Comparison of ENCODE assay signal across 22 mouse cellular contexts in genomic region chr10:111128493-111128892, GRCm38 (mm10). TPM values are rescaled to one million over a fixed set of nuclear protein-coding genes. Genes with fewer than 3 reads are reported as not detected.
DNase-seq lines count a peak whose midpoint lies in the region; ATAC-seq and TF ChIP-seq lines count a peak whose summit lies in the region.
"Had no signal": no experiment of that assay in that cellular context is flagged by ENCODE, and none has a peak within 500 bp of the region (broad histone marks: within the 10 kb centered on the region; RNA-seq: fewer than 3 reads in every experiment).

No protein-coding gene starts in this region.

- no peak overlapping the region for H3K9ac ChIP-seq in midbrain, embryonic 16.5 days (ENCODE audit: low read depth, low read length)
- H3K9ac ChIP-seq: embryonic facial prominence, embryonic 12.5 days; forebrain, embryonic 13.5 days; forebrain, embryonic 15.5 days; forebrain, postnatal 0 days had no signal

- no peak overlapping the region for H3K4me3 ChIP-seq in bone marrow macrophage, adult 2 months (ENCODE audit: insufficient read depth, low read length)
- H3K4me3 ChIP-seq in midbrain, embryonic 16.5 days (ENCODE audit: low read depth, low read length) = no peak overlapping the region
- H3K4me3 ChIP-seq: embryonic facial prominence, embryonic 10.5 days; embryonic facial prominence, embryonic 12.5 days; forebrain, embryonic 13.5 days; forebrain, embryonic 15.5 days had no signal

- H3K4me1 ChIP-seq in bone marrow macrophage, adult 2 months (ENCODE audit: control insufficient read depth, insufficient read depth, low read length) = peaks cover 72% of the 10 kb centered on the region
- H3K4me1 ChIP-seq in midbrain, embryonic 16.5 days (ENCODE audit: control insufficient read depth, insufficient read depth, low read length) = no peaks in the 10 kb centered on the region
- H3K4me1 ChIP-seq: embryonic facial prominence, embryonic 12.5 days had no signal

- H3K27ac ChIP-seq in bone marrow macrophage, adult 2 months (ENCODE audit: insufficient read depth, low read depth, low read length) = peak overlapping the region; percentile 93
- no peak overlapping the region for H3K27ac ChIP-seq in midbrain, embryonic 16.5 days (ENCODE audit: low read length)
- H3K27ac ChIP-seq: embryonic facial prominence, embryonic 10.5 days; embryonic facial prominence, embryonic 12.5 days; forebrain, embryonic 13.5 days; forebrain, embryonic 15.5 days had no signal

- 82% methylated on average over 3 of the region's 3 CpGs for WGBS in midbrain, embryonic 16.5 days

- H3K9me3 ChIP-seq in midbrain, embryonic 16.5 days (replicated peaks; ENCODE audit: control insufficient read depth, low read length, poor library complexity, severe bottlenecking) = no peaks in the 10 kb centered on the region
- H3K9me3 ChIP-seq: embryonic facial prominence, embryonic 10.5 days; embryonic facial prominence, embryonic 12.5 days; forebrain, embryonic 13.5 days; forebrain, embryonic 15.5 days; G1E had no signal

- TF ChIP-seq CTCF in bone marrow macrophage, adult 2 months (IDR thresholded peaks at IDR 0.05; ENCODE audit: low read depth, low read length) = no peak

- no peak for TF ChIP-seq POLR2A in bone marrow macrophage, adult 2 months (IDR thresholded peaks at IDR 0.05; ENCODE audit: borderline replicate concordance, low read depth, low read length)

- peak; percentile 37 for DNase-seq in 416B (ENCODE audit: low read depth)
- DNase-seq in A20 (ENCODE audit: low read depth, low spot score) = peak; percentile 38
- DNase-seq in cerebellum, adult 8-10 months = no peak
- DNase-seq in urinary bladder, adult 18-20 months (ENCODE audit: low spot score in 2 of 2) = no peak
- DNase-seq: adrenal gland, adult 8-10 months; adrenal gland, postnatal 14 days; adrenal gland, postnatal 36 days; cerebellum, adult 11 months; cerebellum, adult 18-20 months; cerebellum, adult 9-10 months; cerebellum, postnatal 10 days; cerebellum, postnatal 25 days; forebrain, postnatal 0 days had no signal

- no peaks in the 10 kb centered on the region for H3K36me3 ChIP-seq in midbrain, embryonic 16.5 days (ENCODE audit: control insufficient read depth, insufficient read depth, low read length)
- H3K36me3 ChIP-seq: embryonic facial prominence, embryonic 10.5 days; embryonic facial prominence, embryonic 12.5 days; forebrain, embryonic 15.5 days; G1E had no signal

- H3K27me3 ChIP-seq in midbrain, embryonic 16.5 days (ENCODE audit: control insufficient read depth, insufficient read depth, low read depth, low read length) = no peaks in the 10 kb centered on the region
- H3K27me3 ChIP-seq: embryonic facial prominence, embryonic 12.5 days; forebrain, embryonic 13.5 days; forebrain, embryonic 15.5 days; Patski had no signal

- H3K4me2 ChIP-seq in midbrain, embryonic 16.5 days (ENCODE audit: low read length) = no peak overlapping the region
- H3K4me2 ChIP-seq: embryonic facial prominence, embryonic 12.5 days; forebrain, embryonic 13.5 days; forebrain, embryonic 15.5 days had no signal

- no peak for ATAC-seq in midbrain, embryonic 16.5 days
- ATAC-seq: activated CD4-positive, CD25-positive, alpha-beta regulatory T cell, adult 4 months; forebrain, embryonic 15.5 days; forebrain, postnatal 0 days; Patski had no signal

RNA-seq across cellular contexts. Expression of gene Osbpl8, which starts 36.1 kb away (rescaled TPM):
- polyA plus RNA-seq in bone marrow macrophage, adult 2 months (2012; ENCODE audit: insufficient read depth, insufficient read length, missing spikeins) = 155 and 166 TPM in 2 replicates
- 15.2 and 19.5 TPM in 2 replicates for polyA plus RNA-seq in midbrain, embryonic 16.5 days (2015; fragmentation: Nextera tagmentation; extraction: Ambion mirVana)

Comparison
In these comparisons a context has a peak if more than half of its experiments do, and no peak if none do; other contexts are left out.
1. DNase-seq: peak in 416B (single experiment) and A20 (single experiment); none in cerebellum, adult 8-10 months (single experiment) and urinary bladder, adult 18-20 months (0 of 2).